Mouse (Mus musculus) thymus, postnatal 36 days (tissue): Measurements from ENCODE around the gene Anks1b.

Experiments used
- DNase-seq, 2 experiments: peaks; one replicate each; pipeline ENCODE4 v3.0.0; 2022; ENCODE audit warnings: mixed read lengths in 2 of 2

Anks1b gene

DNA sequence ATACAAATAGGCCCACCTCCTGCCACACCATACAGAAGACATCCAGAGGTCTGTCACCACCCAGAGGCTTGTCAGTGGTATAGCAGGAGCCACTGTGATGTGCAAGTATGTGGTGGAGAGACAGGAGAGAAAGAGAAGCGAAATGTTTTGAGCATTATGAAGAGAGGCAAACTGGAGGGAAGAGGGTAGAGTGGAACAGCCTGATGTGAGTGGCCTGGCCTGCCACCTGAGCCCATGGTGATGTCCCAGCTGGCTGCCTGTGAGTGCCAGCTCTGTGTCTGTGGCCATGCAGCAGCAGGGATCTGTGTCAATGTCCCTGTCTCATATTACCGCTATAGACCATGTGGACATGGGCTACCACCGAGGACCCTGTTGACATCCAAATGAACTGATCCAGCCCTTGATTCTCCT is 102.1 kb downstream of the Anks1b start:
- no peak for DNase-seq

- no peak for DNase-seq
Observed at GRCm38 (mm10) chr10:89976577-89976976, 103.3 kb downstream of the Anks1b start.

DNA sequence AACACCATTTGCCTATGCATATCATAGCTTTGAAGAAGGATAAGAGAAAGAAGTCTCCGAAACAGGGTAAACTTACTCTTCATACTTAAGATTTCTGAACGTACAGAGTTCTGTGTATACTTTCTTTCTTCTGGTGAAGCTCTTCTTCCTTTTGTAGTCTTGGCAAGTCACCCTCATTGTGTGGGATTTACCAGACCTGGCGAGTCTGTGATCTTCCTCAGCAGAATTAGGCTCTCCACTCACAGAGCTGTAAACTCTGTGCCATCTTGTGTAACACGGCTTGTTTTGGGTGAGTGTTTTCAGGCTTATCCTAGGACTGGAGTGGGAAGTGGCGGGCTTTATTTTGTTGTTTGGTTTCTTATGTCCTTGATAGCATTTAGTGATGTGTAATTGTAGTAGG is 120.9 kb downstream of the Anks1b start:
- no peak for DNase-seq

DNA sequence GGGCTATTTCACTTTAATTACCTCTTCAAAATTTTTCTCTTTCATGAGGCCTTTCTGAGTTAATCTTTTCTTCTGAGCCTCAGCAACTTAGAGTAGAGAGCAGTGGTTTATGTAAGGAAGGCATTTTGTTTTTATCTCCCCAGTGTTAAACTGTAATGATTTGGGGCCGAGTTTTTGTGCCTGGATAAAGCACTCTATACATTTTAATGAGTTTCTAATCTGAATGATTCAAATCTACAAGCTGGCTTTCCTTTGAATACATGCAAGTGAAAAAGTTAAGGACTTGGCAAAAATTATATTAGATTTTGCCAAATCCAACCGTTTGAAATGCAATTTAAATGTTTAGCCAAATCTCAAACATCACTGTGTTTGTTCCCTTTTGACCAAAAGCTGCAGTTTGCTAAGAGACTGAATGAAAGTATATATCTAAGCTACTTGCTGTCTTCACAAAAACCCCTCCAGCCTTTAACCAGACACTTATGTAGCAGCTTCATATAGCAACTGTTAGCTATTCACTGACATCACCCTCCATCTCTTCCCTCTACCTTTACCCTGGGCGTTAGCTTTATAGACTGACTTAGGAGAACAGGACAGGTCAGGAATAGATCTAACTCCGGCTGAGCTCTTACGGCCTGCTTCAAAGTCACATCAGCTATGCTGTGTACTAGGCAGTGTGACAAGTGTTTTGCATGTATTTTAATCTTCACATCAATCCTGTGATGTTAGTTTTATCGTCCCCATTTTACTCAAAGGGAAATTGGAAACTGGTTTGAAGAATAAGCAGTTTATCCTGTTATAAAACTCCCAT is 122.5 kb downstream of the Anks1b start:
- DNase-seq = no peak

GRCm38 (mm10) chr10:90003980-90004729 is 130.8 kb downstream of the Anks1b start:
- no peak for DNase-seq

DNA sequence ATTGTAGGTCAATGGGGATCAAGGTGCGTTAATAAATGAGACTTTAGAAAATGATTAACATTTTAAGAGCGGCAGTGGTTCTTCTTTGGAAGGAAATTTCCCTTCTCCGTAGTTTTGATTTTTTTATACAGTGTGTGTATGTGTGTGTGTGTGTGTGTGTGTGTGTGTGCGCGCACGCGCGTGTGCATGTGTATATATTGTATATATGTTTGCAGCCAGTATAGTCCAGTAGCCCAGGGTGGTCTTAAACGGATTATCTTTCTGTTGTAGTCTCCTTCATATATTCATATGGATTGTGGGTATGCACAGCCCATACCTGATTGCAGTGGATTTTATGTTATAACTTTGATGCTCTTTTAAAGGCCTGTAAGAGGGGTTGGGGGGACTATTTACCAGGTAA is 131.6 kb downstream of the Anks1b start:
- DNase-seq = no peak

DNA sequence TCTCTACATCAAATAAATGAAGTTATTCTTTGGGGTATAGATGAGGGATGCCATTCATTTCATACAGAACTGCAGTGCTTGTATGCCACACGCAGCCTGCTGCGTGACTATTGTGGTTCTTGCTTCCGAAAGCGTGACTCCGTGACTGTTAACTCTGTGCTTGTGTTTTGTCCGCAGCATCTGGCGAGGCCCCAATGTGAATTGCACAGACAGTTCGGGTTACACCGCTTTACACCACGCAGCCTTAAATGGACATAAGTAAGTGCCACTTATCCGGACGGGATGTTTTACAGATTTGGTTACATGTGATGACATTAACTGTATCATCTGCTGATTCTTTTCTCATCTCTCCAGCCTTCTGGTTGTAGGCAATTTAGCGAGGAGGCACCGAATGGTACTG is 159.7 kb downstream of the Anks1b start:
- no peak for DNase-seq

- DNase-seq = no peak
Observed at GRCm38 (mm10) chr10:90043287-90043686, 170.0 kb downstream of the Anks1b start.

GRCm38 (mm10) chr10:90043773-90044172 is 170.5 kb downstream of the Anks1b start:
- no peak for DNase-seq

DNA sequence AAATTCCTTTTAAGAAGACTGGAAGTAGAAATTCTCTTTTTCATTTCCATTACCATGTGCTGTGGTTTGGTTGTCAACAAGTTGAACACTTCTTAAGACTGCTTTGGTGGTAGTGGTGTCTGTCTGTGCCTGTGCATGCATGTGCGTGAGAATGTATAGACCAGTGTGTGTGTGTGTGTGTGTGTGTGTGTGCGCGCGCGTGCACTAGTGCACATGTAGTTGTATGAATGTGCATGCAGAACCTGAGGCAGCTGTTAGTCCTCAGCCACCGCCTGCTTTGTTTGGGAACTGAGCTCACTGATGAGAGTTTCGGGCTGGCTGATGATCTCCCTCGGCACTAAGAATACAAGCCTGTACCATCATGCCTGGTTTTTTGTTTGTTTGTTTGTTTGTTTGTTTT is 170.9 kb downstream of the Anks1b start:
- no peak for DNase-seq

- DNase-seq = no peak
Observed at GRCm38 (mm10) chr10:90068651-90069050, 195.3 kb downstream of the Anks1b start.

DNA sequence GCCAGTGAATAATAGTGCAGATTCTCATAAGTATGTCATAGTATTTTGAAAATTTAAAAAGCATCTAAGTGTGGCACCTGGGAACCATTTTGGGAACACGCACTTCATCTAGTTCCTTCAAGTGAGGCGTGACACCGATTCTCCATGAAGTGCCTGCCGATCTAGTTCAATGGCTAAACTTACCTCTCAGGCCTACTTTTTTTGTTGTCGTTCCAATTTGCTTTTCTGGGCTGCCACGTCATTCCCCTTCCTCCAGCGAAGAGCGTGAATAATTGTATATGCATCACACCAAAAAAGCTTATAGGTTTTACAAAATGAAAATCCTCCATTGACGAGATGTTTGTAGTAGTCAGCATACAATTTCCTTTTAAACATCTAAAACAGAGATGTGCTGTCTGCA is 204.6 kb downstream of the Anks1b start:
- no peak for DNase-seq

- DNase-seq = no peak
Observed at GRCm38 (mm10) chr10:90081151-90081550, 207.8 kb downstream of the Anks1b start.

- no peak for DNase-seq
Observed at GRCm38 (mm10) chr10:90081630-90082029, 208.3 kb downstream of the Anks1b start.

GRCm38 (mm10) chr10:90093877-90094276 is 220.6 kb downstream of the Anks1b start:
- DNase-seq = no peak

- DNase-seq = no peak
Observed at GRCm38 (mm10) chr10:90112662-90113061, 239.4 kb downstream of the Anks1b start.

DNA sequence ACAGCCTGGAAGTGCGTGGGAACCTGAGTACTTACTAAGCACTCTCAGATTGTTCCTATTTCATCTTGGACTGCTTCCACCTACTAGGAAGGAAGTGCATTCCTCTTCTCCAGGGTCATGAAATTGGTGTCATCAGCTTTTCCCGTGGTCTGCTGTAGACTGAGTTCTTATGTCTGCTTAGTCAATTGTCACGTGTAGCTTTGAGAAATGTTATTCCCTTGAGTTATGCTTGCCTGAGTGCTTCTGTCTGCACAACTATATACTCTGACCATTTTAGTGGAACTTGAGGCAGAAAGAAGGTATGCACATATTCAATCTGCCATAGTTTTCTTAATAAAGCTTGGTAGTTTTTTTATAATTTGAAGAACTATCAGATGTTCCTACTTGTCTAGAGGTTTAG is 243.6 kb downstream of the Anks1b start:
- DNase-seq = no peak

DNA sequence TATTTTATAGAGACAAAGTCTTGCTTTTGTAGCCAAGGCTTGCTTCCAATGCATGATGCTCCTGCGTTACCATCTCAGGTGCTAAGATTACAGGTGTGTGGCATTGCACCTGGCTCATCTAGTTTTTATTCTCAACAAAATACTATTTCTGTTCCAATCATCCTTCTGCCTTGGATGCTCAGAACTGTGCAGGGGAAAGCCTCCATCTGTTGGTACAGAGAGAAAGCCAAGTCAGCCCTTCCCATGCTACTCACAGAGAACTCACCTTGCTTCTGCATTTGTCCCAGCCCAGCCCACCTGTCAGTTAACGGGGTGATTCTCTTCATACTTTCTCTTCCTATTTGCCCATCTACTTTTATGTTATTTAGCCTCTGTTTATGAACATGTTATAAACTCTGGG is 244.5 kb downstream of the Anks1b start:
- DNase-seq = no peak

DNA sequence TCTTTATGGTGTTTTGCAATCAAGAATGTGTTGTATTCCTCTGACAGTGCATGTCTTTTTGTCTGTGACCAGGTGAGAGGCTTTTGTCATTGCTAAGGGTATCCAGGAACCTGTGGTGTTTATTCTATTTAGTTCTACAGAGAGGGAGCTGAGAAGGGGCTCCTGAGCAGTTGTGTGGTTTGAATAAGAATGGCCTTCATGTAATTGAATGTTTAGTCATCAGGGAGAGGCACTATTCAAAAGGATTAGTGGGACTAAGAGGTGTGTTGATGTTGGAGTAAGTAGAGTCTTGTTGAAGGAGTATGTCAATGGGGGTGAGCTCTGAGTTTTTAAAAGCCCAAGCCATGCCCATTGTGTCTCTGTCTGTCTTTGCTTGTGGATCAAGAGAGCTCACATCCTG is 264.2 kb downstream of the Anks1b start:
- no peak for DNase-seq

- no peak for DNase-seq
Observed at GRCm38 (mm10) chr10:90140947-90141346, 267.6 kb downstream of the Anks1b start.

- DNase-seq = no peak
Observed at GRCm38 (mm10) chr10:90144444-90144843, 271.1 kb downstream of the Anks1b start.

- no peak for DNase-seq
Observed at GRCm38 (mm10) chr10:90151510-90151909, 278.2 kb downstream of the Anks1b start.

- no peak for DNase-seq
Observed at GRCm38 (mm10) chr10:90169941-90170580, 296.8 kb downstream of the Anks1b start.

GRCm38 (mm10) chr10:90190366-90190765 is 317.1 kb downstream of the Anks1b start:
- DNase-seq = no peak
